Comparison of ENCODE assay signal across 9 mouse cellular contexts in the genomic region with DNA sequence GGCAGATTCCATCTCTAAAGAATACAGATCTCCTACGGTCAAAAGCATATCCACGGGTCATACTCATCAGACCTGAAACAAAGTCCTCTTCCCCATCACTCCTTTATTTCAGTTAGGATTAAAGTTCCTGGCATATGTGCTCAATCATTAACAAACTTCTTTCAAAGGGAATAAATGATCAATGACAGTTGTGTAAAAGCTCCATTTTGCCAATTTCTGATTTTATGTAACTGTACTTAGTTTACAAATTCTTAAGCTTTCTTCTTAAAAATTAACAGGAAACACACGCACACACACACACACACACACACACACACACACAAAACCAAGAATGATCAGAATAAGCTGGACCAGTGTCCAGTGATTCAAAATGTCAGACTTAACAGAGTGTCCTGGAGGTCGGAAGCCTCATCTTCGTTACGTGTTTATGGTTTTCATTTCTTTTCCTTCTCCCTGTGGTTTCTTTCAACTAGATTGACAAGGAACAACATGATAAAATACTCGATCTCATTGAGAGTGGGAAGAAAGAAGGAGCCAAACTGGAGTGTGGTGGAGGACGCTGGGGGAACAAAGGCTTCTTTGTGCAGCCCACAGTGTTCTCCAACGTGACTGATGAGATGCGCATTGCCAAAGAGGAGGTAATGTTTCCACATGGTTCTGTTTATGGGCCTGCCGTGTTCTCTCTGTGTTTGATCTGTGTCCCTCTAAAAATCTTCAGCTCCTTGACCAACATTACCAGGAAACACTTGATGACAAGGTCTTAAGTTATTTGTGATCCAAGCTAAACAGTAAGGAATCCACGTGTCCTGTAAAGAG.
DNase-seq lines count a peak whose midpoint lies in the region; ATAC-seq and TF ChIP-seq lines count a peak whose summit lies in the region.
"Had no signal": no experiment of that assay in that cellular context is flagged by ENCODE, and none has a peak within 500 bp of the region (broad histone marks: within the 10 kb centered on the region; RNA-seq: fewer than 3 reads in every experiment).

No protein-coding gene starts in this region.

- no peak overlapping the region for H3K27ac ChIP-seq in embryonic facial prominence, embryonic 14.5 days (replicated peaks; ENCODE audit: low read depth, low read length)
- no peak overlapping the region for H3K27ac ChIP-seq in hindbrain, embryonic 14.5 days

- H3K4me2 ChIP-seq in embryonic facial prominence, embryonic 14.5 days (ENCODE audit: low read depth, low read length), result no peak overlapping the region
- no peak overlapping the region for H3K4me2 ChIP-seq in hindbrain, embryonic 14.5 days (replicated peaks)

- peak; percentile 11 for DNase-seq in layer of hippocampus, adult 11-12 months (ENCODE audit: low spot score)
- no peak for DNase-seq in layer of hippocampus, adult 9-10 months (ENCODE audit: low spot score)
- DNase-seq in brain, embryonic 14.5 days (ENCODE audit: low read depth), result peak; percentile 67
- DNase-seq in embryonic facial prominence, embryonic 14.5 days (ENCODE audit: low spot score), result peak; percentile 30
- peak; percentile 34 for DNase-seq in hindbrain, embryonic 14.5 days (ENCODE audit: low spot score)
- DNase-seq in spleen, postnatal 36 days (ENCODE audit: low spot score in 2 of 2), result no peak
- no peak for DNase-seq in adrenal gland, postnatal 36 days
- DNase-seq in cerebellum, adult 11 months, result no peak

- no peak for ATAC-seq in embryonic facial prominence, embryonic 14.5 days (ENCODE audit: low read depth)
- ATAC-seq in hindbrain, embryonic 14.5 days (ENCODE audit: low FRiP score), result no peak

- no peaks in the 10 kb centered on the region for H3K36me3 ChIP-seq in embryonic facial prominence, embryonic 14.5 days (ENCODE audit: control insufficient read depth, insufficient read depth, low read length)
- H3K36me3 ChIP-seq in hindbrain, embryonic 14.5 days (replicated peaks; ENCODE audit: control insufficient read depth, insufficient read depth), result no peaks in the 10 kb centered on the region
- H3K36me3 ChIP-seq: G1E had no signal

- no peak overlapping the region for H3K4me3 ChIP-seq in embryonic facial prominence, embryonic 14.5 days (ENCODE audit: low read depth, low read length)
- H3K4me3 ChIP-seq in hindbrain, embryonic 14.5 days (replicated peaks; ENCODE audit: low read length), result no peak overlapping the region

- 40% methylated on average over 12 of the region's 12 CpGs for WGBS in embryonic facial prominence, embryonic 14.5 days
- 33% methylated on average over 12 of the region's 12 CpGs for WGBS in hindbrain, embryonic 14.5 days

- no peak for TF ChIP-seq CTCF in brain, embryonic 14.5 days (IDR thresholded peaks at IDR 0.05; ENCODE audit: borderline replicate concordance, extremely low read depth, insufficient read depth, insufficient read length)

- H3K9ac ChIP-seq in embryonic facial prominence, embryonic 14.5 days (ENCODE audit: low read depth, low read length), result no peak overlapping the region
- H3K9ac ChIP-seq in hindbrain, embryonic 14.5 days, result no peak overlapping the region

- H3K4me1 ChIP-seq in embryonic facial prominence, embryonic 14.5 days (ENCODE audit: control insufficient read depth, insufficient read depth, low read length), result no peaks in the 10 kb centered on the region
- H3K4me1 ChIP-seq in hindbrain, embryonic 14.5 days (replicated peaks; ENCODE audit: control insufficient read depth, insufficient read depth, low read length), result no peaks in the 10 kb centered on the region

- no peaks in the 10 kb centered on the region for H3K27me3 ChIP-seq in embryonic facial prominence, embryonic 14.5 days (replicated peaks; ENCODE audit: control insufficient read depth, insufficient read depth, low read length)
- no peaks in the 10 kb centered on the region for H3K27me3 ChIP-seq in hindbrain, embryonic 14.5 days (ENCODE audit: control insufficient read depth, insufficient read depth, low read length)

- no peak for TF ChIP-seq POLR2A in brain, embryonic 14.5 days (IDR thresholded peaks at IDR 0.05; ENCODE audit: borderline replicate concordance, extremely low read depth, insufficient read depth, insufficient read length, poor library complexity, severe bottlenecking)

- H3K9me3 ChIP-seq in embryonic facial prominence, embryonic 14.5 days (ENCODE audit: control insufficient read depth, low read length), result no peaks in the 10 kb centered on the region
- no peaks in the 10 kb centered on the region for H3K9me3 ChIP-seq in hindbrain, embryonic 14.5 days (ENCODE audit: control insufficient read depth, low read length)
- H3K9me3 ChIP-seq: G1E had no signal

Comparison
In these comparisons a context has a peak if more than half of its experiments do, and no peak if none do; other contexts are left out.
1. DNase-seq: peak in layer of hippocampus, adult 11-12 months (single experiment), brain, embryonic 14.5 days (single experiment), embryonic facial prominence, embryonic 14.5 days (single experiment) and hindbrain, embryonic 14.5 days (single experiment); none in layer of hippocampus, adult 9-10 months (single experiment), spleen, postnatal 36 days (0 of 2), adrenal gland, postnatal 36 days (0 of 2) and cerebellum, adult 11 months (single experiment).